ENCODE assay signal across 28 mouse cellular contexts in genomic region chr17:14795074-14795473, GRCm38 (mm10).
"Had no signal": no experiment of that assay in that cellular context is flagged by ENCODE, and none has a peak within 500 bp of the region (broad histone marks: within the 10 kb centered on the region; RNA-seq: fewer than 3 reads in every experiment).

No protein-coding gene starts in this region.

- H3K4me2 ChIP-seq: embryonic facial prominence, embryonic 12.5 days; embryonic facial prominence, embryonic 13.5 days; embryonic facial prominence, embryonic 15.5 days; forebrain, embryonic 12.5 days; forebrain, embryonic 13.5 days; forebrain, embryonic 15.5 days had no signal

- H3K9me3 ChIP-seq: embryonic facial prominence, embryonic 12.5 days; forebrain, embryonic 15.5 days had no signal

- H3K9ac ChIP-seq: embryonic facial prominence, embryonic 12.5 days; embryonic facial prominence, embryonic 13.5 days; embryonic facial prominence, embryonic 15.5 days; forebrain, embryonic 12.5 days; forebrain, embryonic 13.5 days; forebrain, embryonic 15.5 days; forebrain, postnatal 0 days had no signal

- H3K4me1 ChIP-seq: embryonic facial prominence, embryonic 10.5 days; embryonic facial prominence, embryonic 12.5 days; embryonic facial prominence, embryonic 15.5 days; forebrain, embryonic 10.5 days; forebrain, embryonic 12.5 days; forebrain, embryonic 13.5 days; forebrain, embryonic 15.5 days had no signal

- H3K36me3 ChIP-seq: embryonic facial prominence, embryonic 10.5 days; embryonic facial prominence, embryonic 12.5 days; embryonic facial prominence, embryonic 13.5 days; embryonic facial prominence, embryonic 15.5 days; forebrain, embryonic 10.5 days; forebrain, embryonic 12.5 days; forebrain, embryonic 15.5 days had no signal

- H3K27ac ChIP-seq: embryonic facial prominence, embryonic 10.5 days; embryonic facial prominence, embryonic 12.5 days; embryonic facial prominence, embryonic 13.5 days; embryonic facial prominence, embryonic 15.5 days; forebrain, embryonic 10.5 days; forebrain, embryonic 12.5 days; forebrain, embryonic 13.5 days; forebrain, embryonic 15.5 days; gastrocnemius, adult 2 months; heart, adult 2 months had no signal

- H3K4me3 ChIP-seq: embryonic facial prominence, embryonic 10.5 days; embryonic facial prominence, embryonic 12.5 days; embryonic facial prominence, embryonic 13.5 days; embryonic facial prominence, embryonic 15.5 days; erythroblast, embryonic 14.5 days; forebrain, embryonic 10.5 days; forebrain, embryonic 12.5 days; forebrain, embryonic 13.5 days; forebrain, embryonic 15.5 days; gastrocnemius, adult 2 months; heart, adult 2 months had no signal

- ATAC-seq: forebrain, embryonic 13.5 days; forebrain, embryonic 14.5 days; forebrain, embryonic 15.5 days; forebrain, embryonic 16.5 days; forebrain, postnatal 0 days had no signal

- H3K27me3 ChIP-seq: embryonic facial prominence, embryonic 12.5 days; embryonic facial prominence, embryonic 15.5 days; forebrain, embryonic 12.5 days; forebrain, embryonic 13.5 days; forebrain, embryonic 15.5 days had no signal

- DNase-seq: cerebellum, adult 2 months; cerebellum, adult 8-10 months; cerebellum, adult 9-10 months; cerebellum, adult 9-11 months; cerebellum, postnatal 10 days; cerebellum, postnatal 14 days; cerebellum, postnatal 25 days; cerebellum, postnatal 36 days; embryo, embryonic 11 days; forebrain, postnatal 0 days; gastrocnemius, adult 2 months; gastrocnemius, postnatal 10 days; gastrocnemius, postnatal 14 days; gastrocnemius, postnatal 25 days; gastrocnemius, postnatal 36 days; heart, adult 18-20 months; heart, adult 2 months had no signal
